Mouse (Mus musculus) MEL (cell line): ENCODE measurements around the gene Pip5k1b. TPM values are rescaled to one million over a fixed set of nuclear protein-coding genes. Genes with fewer than 3 reads are reported as not detected.

Experiments used
- DNase-seq: peaks from one replicate; pipeline ENCODE4 v3.0.0; 2011; ENCODE audit warnings: low read depth, low spot score
- H3K27ac ChIP-seq: 2 replicates; pipeline ENCODE4 v1.5.1; 2012; ENCODE audit warnings: low read depth, mild to moderate bottlenecking, control low read depth, low read length, moderate library complexity; ENCODE audit not compliant: control insufficient read depth
- H3K27me3 ChIP-seq, 2 experiments: fragments of 150-350 bp in 1 of 2; sonication (generic) in 1 of 2; 2 replicates each; pipeline ENCODE4 v1.6.1; 2012; ENCODE audit warnings: low read length in 2 of 2, mild to moderate bottlenecking in 2 of 2, improper control_type of control experiment in 1 of 2, moderate library complexity in 1 of 2; ENCODE audit not compliant: insufficient read depth in 2 of 2, control insufficient read depth in 1 of 2
- H3K36me3 ChIP-seq, 2 experiments: 2 replicates each; pipeline ENCODE4 v1.6.1; 2012 to 2014; ENCODE audit warnings: low read length in 2 of 2, improper control_type of control experiment in 1 of 2, inconsistent platforms in 1 of 2, mild to moderate bottlenecking in 1 of 2; ENCODE audit not compliant: insufficient read depth in 2 of 2, control insufficient read depth in 1 of 2
- H3K4me1 ChIP-seq, 2 experiments: fragments of 150-350 bp in 1 of 2; sonication (generic) in 1 of 2; 2 replicates each; pipeline ENCODE4 v1.6.1; 2012; ENCODE audit warnings: low read length in 2 of 2, improper control_type of control experiment in 1 of 2, mild to moderate bottlenecking in 1 of 2; ENCODE audit not compliant: insufficient read depth in 2 of 2, control insufficient read depth in 1 of 2
- H3K4me3 ChIP-seq, 2 experiments: fragments of 150-350 bp in 1 of 2; sonication (generic) in 1 of 2; 2 replicates each; pipeline ENCODE4 v1.5.1; 2012; ENCODE audit warnings: low read depth in 2 of 2, low read length in 2 of 2, mild to moderate bottlenecking in 2 of 2, moderate library complexity in 2 of 2, control low read depth in 1 of 2, improper control_type of control experiment in 1 of 2; ENCODE audit not compliant: control insufficient read depth in 1 of 2, insufficient read depth in 1 of 2
- H3K79me2 ChIP-seq: 2 replicates; pipeline ENCODE4 v1.6.1; 2012; ENCODE audit warnings: mild to moderate bottlenecking, low read length, moderate library complexity; ENCODE audit not compliant: control insufficient read depth, poor library complexity, insufficient read depth
- H3K9ac ChIP-seq: 2 replicates; pipeline ENCODE4 v1.6.1; 2012; ENCODE audit warnings: low read depth, mild to moderate bottlenecking, control low read depth, low read length, moderate library complexity; ENCODE audit not compliant: control insufficient read depth, poor library complexity, severe bottlenecking
- H3K9me3 ChIP-seq: fragments of 150-350 bp; sonication (generic); replicated peaks from 2 replicates; pipeline ENCODE4 v1.6.1; 2012; ENCODE audit warnings: mild to moderate bottlenecking, low read length, improper control_type of control experiment, moderate library complexity; ENCODE audit not compliant: insufficient read depth
- BHLHE40 ChIP-seq: IDR thresholded peaks from 2 replicates; pipeline ENCODE4 v1.6.1; 2012; ENCODE audit warnings: low read depth, mild to moderate bottlenecking, inconsistent platforms, low read length, improper control_type of control experiment, borderline replicate concordance
- CHD1 ChIP-seq: IDR thresholded peaks from 2 replicates; pipeline ENCODE4 v1.6.1; 2012; ENCODE audit warnings: low read depth, mild to moderate bottlenecking, inconsistent platforms, low read length, improper control_type of control experiment
- E2F4 ChIP-seq: IDR thresholded peaks from 2 replicates; pipeline ENCODE4 v1.6.1; 2011; ENCODE audit warnings: low read depth, low read length, improper control_type of control experiment, borderline replicate concordance
- ELF1 ChIP-seq: IDR thresholded peaks from 2 replicates; pipeline ENCODE4 v1.6.1; 2014; ENCODE audit warnings: low read depth, mild to moderate bottlenecking, inconsistent platforms, low read length, improper control_type of control experiment, moderate library complexity
- GATA1 ChIP-seq: IDR thresholded peaks from 2 replicates; pipeline ENCODE4 v1.6.1; 2011; ENCODE audit warnings: low read depth, low read length, improper control_type of control experiment
- JUND ChIP-seq: IDR thresholded peaks from 2 replicates; pipeline ENCODE4 v1.6.1; 2011; ENCODE audit warnings: low read depth, mild to moderate bottlenecking, improper control_type of control experiment, low read length
- MAFK ChIP-seq: IDR thresholded peaks from 2 replicates; pipeline ENCODE4 v1.6.1; 2011; ENCODE audit warnings: low read depth, mild to moderate bottlenecking, low read length, improper control_type of control experiment, borderline replicate concordance
- MAX ChIP-seq: IDR thresholded peaks from 2 replicates; pipeline ENCODE4 v1.6.1; 2011; ENCODE audit warnings: low read length, improper control_type of control experiment
- MEF2A ChIP-seq: IDR thresholded peaks from 2 replicates; pipeline ENCODE4 v1.6.1; 2014; ENCODE audit warnings: low read depth, mild to moderate bottlenecking, inconsistent platforms, low read length, improper control_type of control experiment; ENCODE audit not compliant: poor library complexity, insufficient replicate concordance, severe bottlenecking; ENCODE audit errors: extremely low read depth
- MYC ChIP-seq: IDR thresholded peaks from 2 replicates; pipeline ENCODE4 v1.6.1; 2011; ENCODE audit warnings: low read depth, mild to moderate bottlenecking, low read length, improper control_type of control experiment, moderate library complexity
- NELFE ChIP-seq: IDR thresholded peaks from 2 replicates; pipeline ENCODE4 v1.6.1; 2011; ENCODE audit warnings: low read depth, low read length, improper control_type of control experiment
- NRF1 ChIP-seq: IDR thresholded peaks from 2 replicates; pipeline ENCODE4 v1.6.1; 2014; ENCODE audit warnings: low read depth, mild to moderate bottlenecking, inconsistent platforms, low read length, improper control_type of control experiment, moderate library complexity; ENCODE audit not compliant: poor library complexity, insufficient read depth, severe bottlenecking
- POLR2A ChIP-seq, 2 experiments: IDR thresholded peaks; 2 replicates each; pipeline ENCODE4 v1.6.1; 2011 to 2012; ENCODE audit warnings: low read length in 2 of 2, mild to moderate bottlenecking in 2 of 2, control low read depth in 1 of 2, improper control_type of control experiment in 1 of 2, low read depth in 1 of 2, moderate library complexity in 1 of 2; ENCODE audit not compliant: control insufficient read depth in 1 of 2, insufficient read depth in 1 of 2, poor library complexity in 1 of 2
- POLR2AphosphoS2 ChIP-seq: IDR thresholded peaks from 2 replicates; pipeline ENCODE4 v1.6.1; 2011; ENCODE audit warnings: low read length, improper control_type of control experiment
- POLR2AphosphoS5 ChIP-seq: IDR thresholded peaks from 2 replicates; pipeline ENCODE4 v1.6.1; 2012; ENCODE audit warnings: low read depth, borderline replicate concordance, mild to moderate bottlenecking, inconsistent platforms, low read length, moderate library complexity, mixed read lengths
- RAD21 ChIP-seq: IDR thresholded peaks from 2 replicates; pipeline ENCODE4 v1.6.1; 2011; ENCODE audit warnings: mild to moderate bottlenecking, low read depth, low read length, improper control_type of control experiment
- RCOR1 ChIP-seq: IDR thresholded peaks from 2 replicates; pipeline ENCODE4 v1.6.1; 2012; ENCODE audit warnings: low read depth, mild to moderate bottlenecking, inconsistent platforms, low read length, improper control_type of control experiment
- SIN3A ChIP-seq: IDR thresholded peaks from 2 replicates; pipeline ENCODE4 v1.6.1; 2012; ENCODE audit warnings: low read length, improper control_type of control experiment, inconsistent platforms
- SMC3 ChIP-seq: IDR thresholded peaks from 2 replicates; pipeline ENCODE4 v1.6.1; 2011; ENCODE audit warnings: low read depth, low read length, improper control_type of control experiment
- UBTF ChIP-seq: IDR thresholded peaks from 2 replicates; pipeline ENCODE4 v1.6.1; 2012; ENCODE audit warnings: low read depth, mild to moderate bottlenecking, inconsistent platforms, low read length, improper control_type of control experiment, moderate library complexity, borderline replicate concordance; ENCODE audit not compliant: insufficient read depth
- USF1 ChIP-seq: IDR thresholded peaks from 2 replicates; pipeline ENCODE4 v1.6.1; 2014; ENCODE audit warnings: low read depth, mild to moderate bottlenecking, inconsistent platforms, low read length, improper control_type of control experiment, moderate library complexity
- USF2 ChIP-seq, 2 experiments: IDR thresholded peaks; 2 replicates each; pipeline ENCODE4 v1.6.1; 2011 to 2012; ENCODE audit warnings: improper control_type of control experiment in 2 of 2, low read length in 2 of 2, borderline replicate concordance in 1 of 2, inconsistent platforms in 1 of 2, low read depth in 1 of 2, mild to moderate bottlenecking in 1 of 2; ENCODE audit not compliant: insufficient read depth in 1 of 2
- polyA plus RNA-seq, 2 experiments: library from polyadenylated mRNA; stranded (reverse) in 1 of 2; unstranded in 1 of 2; fragments of >175 nt in 1 of 2; fragments of >200 nt in 1 of 2; gene quantifications; 2 replicates each; pipeline versions ENCODE4 v1.2.1 to v1.2.4; 2012; ENCODE audit warnings: low replicate concordance in 2 of 2, low read depth in 1 of 2; ENCODE audit not compliant: insufficient read length in 2 of 2, insufficient read depth in 1 of 2, missing spikeins in 1 of 2
- total RNA-seq: library from RNA; depleted of rRNA; stranded (reverse); fragments of 300-350 nt; gene quantifications from 2 replicates; pipeline ENCODE4 v1.2.3, GENCODE M21; 2012

Gene Pip5k1b
- total and polyA plus RNA-seq, 3 experiments, result 3.4 to 10.0 TPM; not detected in 1

DNA sequence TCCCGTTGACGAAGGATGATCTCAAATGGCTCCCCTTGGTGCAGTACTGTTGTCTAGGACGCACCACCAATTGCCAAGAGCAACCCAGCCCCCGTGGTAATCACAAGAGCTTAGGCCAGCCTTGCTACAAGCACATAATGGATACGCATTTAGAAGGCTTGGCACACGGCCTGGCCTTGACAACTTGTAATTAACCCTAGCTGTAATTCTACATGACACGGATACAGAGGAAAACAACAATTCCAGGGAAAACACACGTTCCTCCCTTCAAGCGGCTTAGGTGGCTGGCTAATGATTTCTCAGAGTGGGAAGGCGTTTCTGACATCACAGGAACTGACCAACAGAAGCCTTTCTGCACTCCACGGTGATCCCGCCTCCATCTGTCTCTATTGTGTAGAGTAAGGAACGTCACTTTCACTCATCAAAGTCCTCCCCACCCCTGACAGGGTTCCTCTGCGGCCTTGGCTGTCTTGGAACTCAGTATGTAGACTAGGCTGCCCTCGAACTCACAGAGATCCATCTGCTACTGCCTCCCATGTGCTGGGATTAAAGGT is 238.6 kb downstream of the Pip5k1b start:
- TF ChIP-seq CHD1, result no peak
- TF ChIP-seq ELF1, result no peak
- no peak for TF ChIP-seq MYC
- TF ChIP-seq JUND, result no peak
- TF ChIP-seq POLR2AphosphoS5, result no peak
- TF ChIP-seq RAD21, result no peak
- no peak for TF ChIP-seq POLR2A (IDR thresholded peaks at IDR 0.05; ENCODE audit: control insufficient read depth in 1 of 2, insufficient read depth in 1 of 2, low read depth in 1 of 2, low read length in 2 of 2, poor library complexity in 1 of 2)
- TF ChIP-seq SMC3, result no peak
- no peak for TF ChIP-seq MAFK
- no peaks in the 10 kb centered on the region for H3K36me3 ChIP-seq
- H3K9me3 ChIP-seq, result no peaks in the 10 kb centered on the region
- no peak overlapping the region for H3K4me3 ChIP-seq
- H3K27ac ChIP-seq, result no peak overlapping the region
- no peaks in the 10 kb centered on the region for H3K27me3 ChIP-seq
- no peaks in the 10 kb centered on the region for H3K79me2 ChIP-seq
- H3K9ac ChIP-seq, result no peak overlapping the region
- H3K4me1 ChIP-seq, result no peaks in the 10 kb centered on the region
- no peak for DNase-seq

DNA sequence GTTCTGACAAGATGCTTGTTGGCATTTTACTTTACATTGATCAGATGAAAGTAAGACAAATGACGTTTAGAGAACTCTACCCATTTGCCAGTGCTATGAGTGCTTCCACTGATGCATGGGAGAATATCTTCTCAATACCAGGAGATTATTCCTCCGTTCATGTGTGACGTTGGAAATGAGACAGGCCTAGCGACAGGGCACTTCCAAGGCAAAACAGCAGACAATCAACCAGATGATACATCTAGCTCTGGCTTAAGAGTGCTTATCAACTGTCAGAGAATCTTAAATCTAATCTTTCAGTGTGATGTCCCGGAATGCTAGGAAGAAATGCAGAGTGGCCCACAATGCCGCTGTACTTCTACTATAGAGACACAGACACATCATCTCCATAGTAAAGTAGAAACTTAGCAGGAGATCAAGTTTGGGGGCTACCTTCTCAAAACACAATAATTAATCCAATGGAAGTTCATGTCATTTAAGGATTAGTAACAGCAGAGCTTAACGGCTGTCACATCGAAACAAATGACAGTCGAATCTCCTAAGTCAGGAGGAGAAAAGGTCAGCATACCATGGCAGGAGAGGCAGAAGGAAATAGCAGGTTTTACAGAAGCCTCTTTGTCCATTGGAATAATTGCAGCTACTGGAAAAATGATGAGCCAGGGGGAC is 239.5 kb downstream of the Pip5k1b start:
- no peaks in the 10 kb centered on the region for H3K36me3 ChIP-seq
- no peaks in the 10 kb centered on the region for H3K4me1 ChIP-seq

More for the DNA sequence above, 239.5 kb downstream of the Pip5k1b start:
- Histone ChIP-seq H3K79me2 (no peaks in the 10 kb centered on the region), H3K27ac (no peak overlapping the region), H3K4me3 (no peak overlapping the region), H3K9ac (no peak overlapping the region), H3K9me3 (no peaks in the 10 kb centered on the region), H3K27me3 (no peaks in the 10 kb centered on the region)
- DNase-seq, result no peak
- TF ChIP-seq RAD21, result no peak
- no peak for TF ChIP-seq POLR2AphosphoS2
- TF ChIP-seq NELFE, result no peak
- no peak for TF ChIP-seq BHLHE40
- no peak for TF ChIP-seq MAX
- TF ChIP-seq NRF1, result no peak
- no peak for TF ChIP-seq E2F4
- TF ChIP-seq GATA1, result no peak
- TF ChIP-seq SIN3A, result no peak
- TF ChIP-seq SMC3, result no peak
- no peak for TF ChIP-seq POLR2A (IDR thresholded peaks at IDR 0.05; ENCODE audit: control insufficient read depth in 1 of 2, insufficient read depth in 1 of 2, low read depth in 1 of 2, low read length in 2 of 2, poor library complexity in 1 of 2)
- no peak for TF ChIP-seq ELF1
- TF ChIP-seq USF1, result no peak
- TF ChIP-seq MEF2A, result no peak
- no peak for TF ChIP-seq RCOR1
- no peak for TF ChIP-seq MAFK
- TF ChIP-seq USF2 (IDR thresholded peaks at IDR 0.05; ENCODE audit: borderline replicate concordance in 1 of 2, insufficient read depth in 1 of 2, low read depth in 1 of 2, low read length in 2 of 2), result no peak
- TF ChIP-seq UBTF, result no peak
